In genomic region chr13:11347787-11348501, GRCm38 (mm10) we compare ENCODE assay signal across 13 mouse cellular contexts.
A peak's percentile ranks its signal among the peaks of the same experiment; 100 is the strongest.
DNase-seq lines count a peak whose midpoint lies in the region; ATAC-seq lines count a peak whose summit lies in the region.
"Had no signal": no experiment of that assay in that cellular context is flagged by ENCODE, and none has a peak within 500 bp of the region (broad histone marks: within the 10 kb centered on the region; RNA-seq: fewer than 3 reads in every experiment).

No protein-coding gene starts in this region.

- no peaks in the 10 kb centered on the region for H3K9me3 ChIP-seq in kidney, embryonic 14.5 days (ENCODE audit: control insufficient read depth, low read length)
- no peaks in the 10 kb centered on the region for H3K9me3 ChIP-seq in embryonic facial prominence, embryonic 14.5 days (ENCODE audit: control insufficient read depth, low read length)
- H3K9me3 ChIP-seq in intestine, embryonic 16.5 days (ENCODE audit: control insufficient read depth, low read length), result no peaks in the 10 kb centered on the region

- H3K4me2 ChIP-seq in kidney, embryonic 14.5 days (replicated peaks; ENCODE audit: low read depth, low read length), result no peak overlapping the region
- H3K4me2 ChIP-seq in embryonic facial prominence, embryonic 14.5 days (ENCODE audit: low read depth, low read length), result no peak overlapping the region
- H3K4me2 ChIP-seq in intestine, embryonic 16.5 days (ENCODE audit: low read depth, low read length), result no peak overlapping the region

- peak; percentile 81; the same call in 1 of the 2 replicates for ATAC-seq in kidney, embryonic 14.5 days (ENCODE audit: low FRiP score, low TSS enrichment)
- 0 out of 2 replicates have a peak, but pooled peaks have one; percentile 41 for ATAC-seq in embryonic facial prominence, embryonic 14.5 days (ENCODE audit: low read depth)
- ATAC-seq in intestine, embryonic 16.5 days, result no peak
- ATAC-seq: liver, postnatal 0 days had no signal

- H3K27ac ChIP-seq in kidney, embryonic 14.5 days (ENCODE audit: low read depth, low read length), result no peak overlapping the region
- no peak overlapping the region for H3K27ac ChIP-seq in embryonic facial prominence, embryonic 14.5 days (replicated peaks; ENCODE audit: low read depth, low read length)
- H3K27ac ChIP-seq in intestine, embryonic 16.5 days (ENCODE audit: low read length), result no peak overlapping the region

- intact Hi-C loops in heart, postnatal 36 days (cut with DNase I), result no loop called here
- intact Hi-C loops in heart, postnatal 10 days (cut with DNase I), result no loop called here

- H3K36me3 ChIP-seq in kidney, embryonic 14.5 days (ENCODE audit: control insufficient read depth, insufficient read depth, low read length), result no peaks in the 10 kb centered on the region
- H3K36me3 ChIP-seq in embryonic facial prominence, embryonic 14.5 days (ENCODE audit: control insufficient read depth, insufficient read depth, low read length), result no peaks in the 10 kb centered on the region
- H3K36me3 ChIP-seq in intestine, embryonic 16.5 days (ENCODE audit: control insufficient read depth, insufficient read depth, low read length), result no peaks in the 10 kb centered on the region

- DNase-seq in kidney, adult 18-20 months, result no peak
- DNase-seq in MN1 (ENCODE audit: low spot score), result peak; percentile 94
- peak; percentile 24 for DNase-seq in embryonic facial prominence, embryonic 14.5 days (ENCODE audit: low spot score)
- peak; percentile 56 to 66 for DNase-seq in kidney, postnatal 4 days
- DNase-seq in heart, postnatal 36 days, result no peak
- DNase-seq in heart, postnatal 10 days, result no peak
- DNase-seq: adrenal gland, adult 8-10 months; gastrocnemius, postnatal 36 days; heart, postnatal 4 days; liver, postnatal 0 days; spleen, adult 18-20 months had no signal

- WGBS in kidney, embryonic 14.5 days, result 47% methylated on average over 6 of the region's 6 CpGs
- WGBS in embryonic facial prominence, embryonic 14.5 days, result 59% methylated on average over 6 of the region's 6 CpGs
- WGBS in intestine, embryonic 16.5 days, result 61% methylated on average over 6 of the region's 6 CpGs

- H3K9ac ChIP-seq in kidney, embryonic 14.5 days (ENCODE audit: low read depth, low read length), result no peak overlapping the region
- no peak overlapping the region for H3K9ac ChIP-seq in embryonic facial prominence, embryonic 14.5 days (ENCODE audit: low read depth, low read length)
- H3K9ac ChIP-seq in intestine, embryonic 16.5 days (ENCODE audit: low read depth, low read length), result no peak overlapping the region
- H3K9ac ChIP-seq: liver, postnatal 0 days had no signal

- no peaks in the 10 kb centered on the region; the same call in 1 of the 2 replicates for H3K27me3 ChIP-seq in kidney, embryonic 14.5 days (ENCODE audit: control insufficient read depth, insufficient read depth, low read length)
- no peaks in the 10 kb centered on the region for H3K27me3 ChIP-seq in embryonic facial prominence, embryonic 14.5 days (replicated peaks; ENCODE audit: control insufficient read depth, insufficient read depth, low read length)
- H3K27me3 ChIP-seq in intestine, embryonic 16.5 days (replicated peaks; ENCODE audit: control insufficient read depth, insufficient read depth, low read length), result no peaks in the 10 kb centered on the region

- no peaks in the 10 kb centered on the region for H3K4me1 ChIP-seq in kidney, embryonic 14.5 days (ENCODE audit: control insufficient read depth, insufficient read depth, low read length)
- no peaks in the 10 kb centered on the region for H3K4me1 ChIP-seq in embryonic facial prominence, embryonic 14.5 days (ENCODE audit: control insufficient read depth, insufficient read depth, low read length)
- H3K4me1 ChIP-seq in intestine, embryonic 16.5 days (ENCODE audit: control insufficient read depth, insufficient read depth, low read length), result no peaks in the 10 kb centered on the region

- H3K4me3 ChIP-seq in kidney, embryonic 14.5 days (ENCODE audit: low read length), result no peak overlapping the region
- no peak overlapping the region for H3K4me3 ChIP-seq in embryonic facial prominence, embryonic 14.5 days (ENCODE audit: low read depth, low read length)
- no peak overlapping the region for H3K4me3 ChIP-seq in intestine, embryonic 16.5 days (ENCODE audit: low read length)

Comparison
In these comparisons a context has a peak if more than half of its experiments do, and no peak if none do; other contexts are left out.
1. DNase-seq: peak in MN1 (single experiment), embryonic facial prominence, embryonic 14.5 days (single experiment) and kidney, postnatal 4 days (2 of 2); none in kidney, adult 18-20 months (single experiment), heart, postnatal 36 days (0 of 2) and heart, postnatal 10 days (0 of 2).